Mouse (Mus musculus): ENCODE results near the gene Atg4b.

DNA sequence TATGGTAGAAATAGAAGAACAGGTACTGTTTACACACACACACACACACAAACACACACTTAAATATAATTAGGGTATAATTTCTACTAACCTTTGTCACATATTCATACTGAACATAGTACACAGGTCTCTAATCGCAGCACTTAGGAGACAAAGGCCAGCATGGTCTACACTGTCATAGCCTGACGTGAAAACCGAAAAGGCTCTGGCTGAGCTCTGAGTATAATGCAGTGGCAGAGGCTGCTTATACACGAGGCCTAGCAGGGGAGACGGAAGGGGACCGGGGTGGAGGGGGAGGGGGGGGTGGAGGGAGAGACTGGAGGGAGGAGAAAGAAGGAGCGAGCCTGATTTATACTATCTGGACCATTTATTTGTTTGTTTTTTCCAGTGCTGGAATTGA, 29.7 kb upstream of the Atg4b start:
- TF ChIP-seq CTCF (IDR thresholded peaks at IDR 0.05; ENCODE audit: low read depth) (no peak), EP300 (IDR thresholded peaks at IDR 0.05; ENCODE audit: low read depth) (no peak)

All from heart, postnatal 0 days (tissue).